Mouse (Mus musculus) inflammation-experienced regulatory T-cells, adult 6 months (primary cell): ENCODE measurements around the gene Tjp2. TPM values are rescaled to one million over a fixed set of nuclear protein-coding genes. Genes with fewer than 3 reads are reported as not detected.
A peak's percentile ranks its signal among the peaks of the same experiment; 100 is the strongest.
"Not testable (repeated sequence)": the region's sequence is repeated elsewhere in the genome, so short reads cannot be mapped to it uniquely, and the experiment has no call there.

Experiments
- ATAC-seq: one replicate; pipeline ENCODE4 v1.8.0; 2017
- polyA plus RNA-seq, 3 experiments: library from polyadenylated mRNA; unstranded; fragments of 100-300 nt; shearing (Covaris generic); gene quantifications; one replicate each; pipeline ENCODE4 v1.2.1; 2017

Gene Tjp2
- 1 to 10 TPM; 5.3 to 9.5 (median 5.4) TPM for polyA plus RNA-seq

DNA sequence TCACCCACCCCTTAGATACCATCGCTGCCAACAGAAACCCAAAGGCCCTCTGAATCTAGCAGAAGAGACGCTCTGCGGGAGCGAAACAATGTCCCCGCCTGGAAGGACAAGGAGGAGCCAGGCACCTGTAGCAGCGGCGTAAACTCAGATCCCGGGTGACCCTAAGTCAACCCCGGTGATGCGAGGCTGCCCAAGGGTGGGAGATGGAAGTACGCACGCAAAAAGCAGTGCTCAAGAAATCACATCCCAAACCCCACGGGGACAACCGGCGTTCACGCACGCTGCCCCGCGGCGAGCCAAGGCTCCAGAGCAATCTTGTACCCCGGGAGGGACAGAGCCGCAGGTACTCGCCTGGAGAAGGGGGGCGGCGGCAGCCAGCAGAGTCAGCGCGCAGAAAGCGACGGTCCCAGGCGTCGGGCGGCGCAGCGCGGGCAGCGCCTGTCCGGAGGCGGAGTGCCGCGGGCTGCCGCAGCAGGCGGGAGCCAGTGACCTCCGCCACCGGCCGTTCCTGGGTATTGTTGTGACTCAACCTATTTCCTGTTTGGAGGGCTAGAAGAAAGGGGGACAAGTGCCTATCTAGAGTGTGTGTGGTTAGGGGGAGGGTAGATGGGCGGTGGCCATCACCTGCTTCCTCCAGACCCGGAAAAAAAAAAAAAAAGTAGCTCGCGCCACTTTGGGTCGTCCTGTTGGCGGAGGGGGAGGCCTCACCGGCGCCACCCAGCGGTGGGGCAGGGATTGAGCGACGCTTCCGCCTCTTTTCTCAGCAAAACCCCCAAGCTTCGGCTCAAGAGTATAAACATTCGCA is at the start of gene Tjp2:
Gene Tjp2 (minus strand): TSS at position 531 of the 805 bp plus-strand sequence.
- peak; percentile 63 for ATAC-seq

DNA sequence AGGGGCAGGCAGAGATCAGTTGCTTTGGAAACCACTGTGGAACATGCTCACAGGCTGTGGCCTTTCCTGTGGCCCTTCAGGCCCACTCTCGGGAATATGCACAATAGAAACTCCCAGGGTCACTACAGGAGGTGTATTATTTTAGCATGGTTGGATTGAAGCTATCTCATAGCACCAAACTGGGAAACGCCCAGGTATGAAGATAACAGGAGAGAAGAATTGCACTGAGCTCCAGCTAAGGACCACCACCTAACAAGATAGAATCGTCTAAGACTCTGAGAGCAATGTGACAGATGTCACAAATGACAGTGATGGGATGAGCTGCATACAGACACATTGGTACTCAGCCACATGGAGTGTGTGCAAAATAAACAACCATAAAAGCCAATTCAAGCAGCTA is 49.5 kb upstream of the Tjp2 start:
- ATAC-seq = no peak

GRCm38 (mm10) chr19:24271746-24272426 is 47.1 kb upstream of the Tjp2 start:
- ATAC-seq = peak; percentile 88

- no peak for ATAC-seq
Measured at GRCm38 (mm10) chr19:24271326-24271725, 46.5 kb upstream of the Tjp2 start.

- no peak for ATAC-seq
Measured at GRCm38 (mm10) chr19:24268531-24268930, 43.7 kb upstream of the Tjp2 start.

- no peak for ATAC-seq
Measured at GRCm38 (mm10) chr19:24266046-24266830, 41.4 kb upstream of the Tjp2 start.

- ATAC-seq = peak; percentile 92
Measured at GRCm38 (mm10) chr19:24264991-24265390, 40.2 kb upstream of the Tjp2 start.

DNA sequence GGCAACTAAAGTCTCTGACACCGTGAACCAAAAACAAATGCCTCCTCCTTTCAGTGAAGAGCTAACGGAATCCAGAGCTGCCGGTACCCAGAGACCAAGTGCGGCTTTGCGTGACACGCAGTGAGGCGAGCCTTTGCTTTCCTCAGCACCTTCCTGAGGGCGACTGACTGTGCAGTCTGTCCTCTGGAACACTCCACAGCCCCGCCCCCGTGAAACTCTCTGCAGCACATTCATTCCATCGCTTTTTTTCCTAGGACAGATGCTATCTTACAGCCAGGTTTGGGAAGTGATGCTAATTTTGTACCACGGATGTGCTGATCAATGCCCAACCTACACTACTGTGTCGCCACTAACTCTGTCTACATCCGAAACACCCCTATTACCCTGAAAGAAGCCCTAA is 37.9 kb upstream of the Tjp2 start:
- ATAC-seq = no peak

DNA sequence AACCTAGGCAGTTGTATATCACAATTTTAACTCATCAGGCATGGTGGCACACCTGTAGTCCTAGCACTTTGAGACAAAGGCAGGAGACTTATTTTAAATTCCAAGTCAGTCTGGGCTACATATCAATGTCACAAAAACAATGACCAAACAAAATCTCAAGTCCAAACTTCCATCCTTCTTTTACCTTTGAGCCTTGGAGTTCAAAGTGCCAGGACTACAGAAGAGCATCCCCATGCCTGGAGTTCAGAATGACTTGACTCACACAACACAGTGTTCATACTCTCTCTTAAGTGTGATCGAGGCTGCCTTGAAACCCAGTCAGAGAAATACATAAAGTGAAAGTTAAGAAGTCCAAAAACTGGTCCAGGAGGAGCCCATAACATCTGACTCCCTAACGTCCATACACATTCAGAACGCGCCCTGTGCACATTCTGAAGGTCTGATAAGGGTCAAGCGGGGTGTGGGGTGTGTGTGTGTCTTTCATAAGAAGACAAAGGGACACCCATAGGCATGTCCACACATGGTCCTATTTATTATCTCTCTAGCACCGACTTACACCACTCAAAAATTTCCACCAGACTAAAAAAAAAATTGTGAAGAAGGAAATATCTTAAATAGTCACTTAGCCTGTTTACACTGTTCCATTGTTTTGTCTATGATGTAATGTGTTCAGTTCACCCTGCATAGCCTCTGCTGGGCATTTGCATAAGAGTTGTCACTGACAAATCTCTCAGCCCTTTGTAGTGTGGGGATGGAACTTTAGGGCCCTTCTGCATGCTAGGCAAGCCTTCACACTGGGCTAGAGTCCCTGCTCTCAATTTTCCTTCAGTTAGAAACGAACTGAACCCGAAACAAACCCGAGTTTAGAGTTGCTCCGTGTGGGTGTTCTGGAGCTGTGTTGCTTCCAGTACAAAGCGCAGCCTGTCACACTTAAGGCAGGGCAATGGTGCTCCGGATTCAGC is 34.8 kb upstream of the Tjp2 start:
- no peak for ATAC-seq

DNA sequence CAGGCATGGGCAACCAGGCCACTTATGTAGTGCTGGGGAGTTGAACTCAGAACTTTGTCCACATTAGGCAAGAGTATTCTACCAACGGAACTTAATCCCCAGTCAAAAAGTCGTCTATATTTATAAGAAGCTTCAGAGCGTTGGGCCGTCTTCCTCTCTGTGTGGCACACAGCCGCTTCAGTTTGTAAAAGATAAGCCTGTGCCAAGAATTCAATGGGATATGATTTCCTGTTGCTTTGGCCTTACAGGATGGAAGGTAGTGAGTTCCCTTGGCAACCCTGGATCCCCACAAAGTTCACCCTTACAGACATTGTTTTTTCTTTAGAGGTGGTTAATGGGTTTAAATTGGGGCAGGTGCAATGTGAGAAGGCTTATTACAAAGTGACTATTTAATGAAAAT is 33.5 kb upstream of the Tjp2 start:
- ATAC-seq = no peak

DNA sequence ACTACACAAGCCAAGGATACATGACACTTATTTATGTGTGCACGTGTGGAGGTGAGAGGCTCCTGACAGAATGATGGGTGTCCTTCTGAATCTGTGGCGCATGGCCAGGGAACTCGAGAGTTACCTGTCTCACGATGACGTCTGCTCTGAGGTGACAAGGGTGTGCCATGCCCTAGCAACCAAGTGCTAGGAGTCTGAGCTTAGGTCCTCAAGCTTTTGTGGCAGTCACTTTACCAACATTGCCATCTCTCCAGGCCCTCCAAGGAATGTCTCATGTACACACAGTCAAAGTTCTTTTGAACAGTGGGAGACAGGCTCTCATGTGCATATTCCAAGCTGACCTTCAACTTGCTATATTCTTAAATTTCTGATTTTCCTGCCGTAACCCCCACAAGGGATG is 33.1 kb upstream of the Tjp2 start:
- ATAC-seq = no peak

DNA sequence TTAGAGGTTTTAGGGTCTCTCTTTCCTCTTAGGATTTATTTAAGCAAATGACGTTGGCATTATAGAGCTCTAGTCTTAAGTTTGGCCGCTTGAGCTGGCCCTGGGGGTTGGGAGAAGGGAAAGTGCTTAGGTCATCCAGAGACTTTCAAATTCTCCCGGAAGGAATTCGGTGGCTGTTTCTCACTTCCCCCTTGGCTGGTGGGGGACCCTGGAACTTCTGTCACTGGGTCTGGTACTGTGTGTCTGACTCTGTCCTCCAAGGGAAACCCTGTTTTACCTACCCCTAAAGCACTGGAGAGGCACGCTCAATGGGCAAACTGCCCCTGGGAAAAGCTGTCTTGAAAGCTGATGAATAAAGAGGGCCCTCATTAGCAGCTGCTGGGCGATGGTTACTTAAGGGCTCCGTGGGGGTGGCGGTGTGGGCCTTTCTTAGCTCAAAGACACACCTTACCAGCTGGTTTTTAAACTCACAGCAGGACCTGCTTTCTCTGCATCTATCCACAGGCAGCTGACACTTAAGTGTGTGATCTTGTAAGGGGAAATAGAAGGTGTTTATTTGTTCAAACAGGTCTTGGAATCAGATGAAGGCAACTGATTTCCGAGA is 28.9 kb upstream of the Tjp2 start:
- ATAC-seq = no peak

GRCm38 (mm10) chr19:24251869-24252268 is 27.0 kb upstream of the Tjp2 start:
- no peak for ATAC-seq

DNA sequence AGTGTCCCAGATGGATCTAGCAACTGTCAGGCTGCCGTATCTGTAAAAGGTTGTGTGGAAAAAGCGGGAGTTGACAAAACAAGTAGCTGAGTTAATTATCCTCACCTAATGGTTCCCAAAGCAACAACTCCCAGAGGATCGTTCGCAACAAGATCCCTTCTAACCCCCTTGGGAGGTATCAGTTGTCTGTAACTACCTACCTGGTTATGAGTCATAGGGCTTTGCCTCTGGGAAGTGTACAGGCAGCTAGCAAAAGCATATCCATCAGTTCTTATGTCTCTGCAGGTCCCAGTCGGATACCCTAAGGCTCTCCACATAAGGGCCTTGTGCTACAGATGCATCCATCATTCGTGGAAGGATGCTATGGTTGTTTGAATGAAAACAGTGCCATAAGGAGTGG is 18.5 kb upstream of the Tjp2 start:
- ATAC-seq = no peak

DNA sequence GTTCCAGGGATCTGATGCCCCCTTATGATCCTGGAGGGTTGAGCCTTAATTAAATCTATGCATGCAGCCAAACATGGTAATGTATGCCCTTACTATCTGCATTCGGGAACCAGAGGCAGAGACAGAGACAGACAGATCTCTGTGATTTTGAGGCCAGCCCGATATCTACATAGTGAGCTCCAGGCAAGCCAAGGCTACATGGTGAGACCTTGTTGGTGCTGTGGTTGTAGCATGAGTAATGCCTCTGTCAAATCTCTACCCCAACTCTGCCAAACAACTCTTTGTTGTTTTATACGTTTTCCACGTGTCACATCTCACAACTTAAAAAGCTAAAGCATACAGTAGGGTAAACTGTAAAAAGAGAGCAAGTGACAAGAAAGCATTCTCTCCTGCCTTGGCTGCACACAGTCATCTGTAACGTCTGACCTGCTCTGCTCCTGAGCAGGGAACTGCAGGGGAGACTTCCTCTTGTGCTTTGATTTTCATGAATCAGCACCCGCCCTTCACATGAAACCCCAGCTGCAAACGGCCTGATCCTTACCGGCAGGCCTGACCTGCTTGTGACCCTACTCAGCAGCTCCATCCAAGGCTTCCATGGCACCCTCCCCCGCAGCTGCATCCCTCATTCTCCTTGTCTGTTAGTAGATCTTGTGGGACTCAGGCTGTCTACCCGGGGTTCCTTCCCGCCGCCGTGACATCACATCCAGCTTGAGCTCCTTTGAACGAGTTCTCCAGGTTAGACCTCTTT is 17.1 kb upstream of the Tjp2 start:
- ATAC-seq = no peak

- ATAC-seq = no peak
Measured at GRCm38 (mm10) chr19:24241271-24241670, 16.4 kb upstream of the Tjp2 start.

DNA sequence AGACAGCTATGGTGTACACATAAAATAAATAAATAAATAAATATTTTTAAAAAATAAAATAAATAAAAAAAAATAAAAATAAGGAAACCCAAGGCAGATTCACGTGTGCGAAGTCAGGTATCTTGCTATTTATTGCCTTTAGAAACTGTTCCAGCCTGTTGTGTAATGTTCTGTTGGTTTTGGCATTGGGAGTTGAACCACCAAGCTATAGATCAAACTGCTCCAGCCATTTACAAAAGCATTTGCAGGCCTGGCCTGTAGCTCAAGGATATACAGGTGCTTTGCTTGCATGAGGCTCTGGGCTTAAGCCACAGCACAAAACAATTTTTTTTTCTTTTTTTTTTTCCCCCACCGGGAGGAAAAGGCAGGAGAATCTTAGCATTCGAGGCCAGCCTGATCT is 13.2 kb upstream of the Tjp2 start:
- no peak for ATAC-seq

DNA sequence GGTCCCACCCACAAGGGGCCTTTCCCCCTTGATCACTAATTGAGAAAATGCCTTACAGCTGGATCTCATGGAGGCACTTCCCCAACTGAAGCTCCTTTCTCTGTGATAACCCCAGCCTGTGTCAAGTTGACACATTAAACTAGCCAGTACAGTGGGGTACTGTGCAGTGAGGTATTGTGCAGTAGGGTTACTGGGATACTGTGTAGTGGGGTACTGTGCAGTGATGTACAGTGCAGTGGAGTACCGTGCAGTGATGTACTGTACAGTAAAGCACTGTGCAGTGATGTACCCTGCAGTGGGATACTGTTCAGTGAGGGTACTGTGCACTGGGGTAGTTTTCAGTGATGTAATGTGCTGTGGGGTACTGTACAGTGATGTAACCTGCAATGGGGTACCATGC is 7.5 kb upstream of the Tjp2 start:
- ATAC-seq = not testable (repeated sequence)

GRCm38 (mm10) chr19:24225305-24225696 is 471 bp upstream of the Tjp2 start:
- no peak for ATAC-seq

DNA sequence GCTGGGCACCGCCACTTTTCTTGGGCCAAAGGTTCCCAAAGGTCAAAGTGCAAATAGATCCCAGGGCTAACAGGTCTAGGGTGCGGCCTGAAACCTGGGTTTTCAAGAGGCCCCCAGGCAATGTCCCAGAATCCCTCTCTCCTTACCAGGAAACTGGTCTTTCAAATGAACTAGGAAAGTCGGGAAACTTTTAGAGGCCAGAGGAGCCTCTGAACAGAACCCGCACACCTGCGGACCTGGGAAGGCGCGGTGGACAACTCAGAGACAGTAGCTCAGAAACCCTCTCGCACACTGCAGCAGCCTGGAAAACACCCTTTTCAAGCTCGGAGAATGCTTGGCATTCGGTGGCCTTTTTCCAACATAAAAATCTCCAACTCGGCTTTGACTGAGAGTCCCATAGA is 979 bp downstream of the Tjp2 start:
- no peak for ATAC-seq

DNA sequence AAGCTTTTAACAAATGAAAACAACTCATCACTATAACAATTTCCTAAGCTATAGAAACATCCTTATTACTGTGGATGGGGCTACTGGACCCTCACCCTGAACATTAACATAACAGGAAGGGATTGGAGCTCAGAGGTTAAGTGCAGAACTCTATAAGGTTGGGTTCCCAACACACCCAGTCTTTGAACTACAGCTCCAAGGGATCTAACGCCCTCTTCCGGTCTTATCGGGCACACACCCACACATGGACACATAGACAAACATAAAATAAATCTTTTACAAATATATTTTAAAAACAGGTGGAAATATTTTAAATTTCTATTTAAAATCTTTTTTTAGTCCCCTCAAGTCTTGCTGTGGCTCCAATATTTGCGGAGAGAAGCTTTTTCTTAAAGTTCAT is 3.4 kb downstream of the Tjp2 start:
- no peak for ATAC-seq
